Mouse (Mus musculus): ENCODE results near the gene Nxph4. TPM values are rescaled to one million over a fixed set of nuclear protein-coding genes. Genes with fewer than 3 reads are reported as not detected.

Nxph4 gene
- polyA plus RNA-seq, 1 experiment from 2014 or later: 6.1 TPM

GRCm38 (mm10) chr10:127499516-127499915 lies 34.8 kb downstream of the Nxph4 start:
- ATAC-seq (ENCODE audit: low read depth): no peak
- WGBS: 78% methylated on average over 5 of the region's 5 CpGs

GRCm38 (mm10) chr10:127496156-127496555 lies 38.2 kb downstream of the Nxph4 start:
- WGBS: 89% methylated on average over 3 of the region's 3 CpGs
- peaks cover 89% of the 10 kb centered on the region for H3K36me3 ChIP-seq (ENCODE audit: control insufficient read depth, insufficient read depth, low read length)

More at GRCm38 (mm10) chr10:127499516-127499915, 34.8 kb downstream of the Nxph4 start:
- Histone ChIP-seq H3K4me2 (ENCODE audit: low read depth, low read length) (no peak overlapping the region), H3K27ac (replicated peaks; ENCODE audit: low read depth, low read length) (no peak overlapping the region), H3K9ac (ENCODE audit: low read depth, low read length) (no peak overlapping the region), H3K27me3 (replicated peaks; ENCODE audit: control insufficient read depth, insufficient read depth, low read length) (no peaks in the 10 kb centered on the region), H3K4me3 (ENCODE audit: low read depth, low read length) (no peak overlapping the region), H3K4me1 (ENCODE audit: control insufficient read depth, insufficient read depth, low read length) (no peaks in the 10 kb centered on the region), H3K9me3 (ENCODE audit: control insufficient read depth, low read length) (no peaks in the 10 kb centered on the region), H3K36me3 (ENCODE audit: control insufficient read depth, insufficient read depth, low read length) (peaks cover 66% of the 10 kb centered on the region)
- no peak for DNase-seq (ENCODE audit: low spot score)

GRCm38 (mm10) chr10:127492118-127492517 lies 42.2 kb downstream of the Nxph4 start:
- Histone ChIP-seq H3K4me1 (ENCODE audit: control insufficient read depth, insufficient read depth, low read length) (no peaks in the 10 kb centered on the region), H3K27me3 (replicated peaks; ENCODE audit: control insufficient read depth, insufficient read depth, low read length) (no peaks in the 10 kb centered on the region), H3K36me3 (ENCODE audit: control insufficient read depth, insufficient read depth, low read length) (peaks cover 89% of the 10 kb centered on the region), H3K4me2 (ENCODE audit: low read depth, low read length) (no peak overlapping the region), H3K9ac (ENCODE audit: low read depth, low read length) (no peak overlapping the region), H3K4me3 (ENCODE audit: low read depth, low read length) (no peak overlapping the region), H3K9me3 (ENCODE audit: control insufficient read depth, low read length) (no peaks in the 10 kb centered on the region), H3K27ac (replicated peaks; ENCODE audit: low read depth, low read length) (no peak overlapping the region)
- DNase-seq (ENCODE audit: low spot score): no peak
- no peak for ATAC-seq (ENCODE audit: low read depth)
- 41% methylated on average over 3 of the region's 3 CpGs for WGBS

More at GRCm38 (mm10) chr10:127496156-127496555, 38.2 kb downstream of the Nxph4 start:
- H3K9me3 ChIP-seq (ENCODE audit: control insufficient read depth, low read length): no peaks in the 10 kb centered on the region
- no peak for ATAC-seq (ENCODE audit: low read depth)
- H3K27ac ChIP-seq (replicated peaks; ENCODE audit: low read depth, low read length): no peak overlapping the region
- H3K4me2 ChIP-seq (ENCODE audit: low read depth, low read length): no peak overlapping the region
- DNase-seq (ENCODE audit: low spot score): no peak
- no peaks in the 10 kb centered on the region for H3K4me1 ChIP-seq (ENCODE audit: control insufficient read depth, insufficient read depth, low read length)
- no peak overlapping the region for H3K4me3 ChIP-seq (ENCODE audit: low read depth, low read length)
- H3K9ac ChIP-seq (ENCODE audit: low read depth, low read length): no peak overlapping the region
- H3K27me3 ChIP-seq (replicated peaks; ENCODE audit: control insufficient read depth, insufficient read depth, low read length): no peaks in the 10 kb centered on the region

- no peaks in the 10 kb centered on the region for H3K27me3 ChIP-seq (replicated peaks; ENCODE audit: control insufficient read depth, insufficient read depth, low read length)
- H3K4me2 ChIP-seq (ENCODE audit: low read depth, low read length): no peak overlapping the region
- H3K36me3 ChIP-seq (ENCODE audit: control insufficient read depth, insufficient read depth, low read length): peaks cover 86% of the 10 kb centered on the region
- no peak overlapping the region for H3K4me3 ChIP-seq (ENCODE audit: low read depth, low read length)
- H3K9ac ChIP-seq (ENCODE audit: low read depth, low read length): no peak overlapping the region
- no peak overlapping the region for H3K27ac ChIP-seq (replicated peaks; ENCODE audit: low read depth, low read length)
- no peaks in the 10 kb centered on the region for H3K9me3 ChIP-seq (ENCODE audit: control insufficient read depth, low read length)
- WGBS: 69% methylated on average over 8 of the region's 8 CpGs
- no peaks in the 10 kb centered on the region for H3K4me1 ChIP-seq (ENCODE audit: control insufficient read depth, insufficient read depth, low read length)
- DNase-seq (ENCODE audit: low spot score) (no peak), ATAC-seq (ENCODE audit: low read depth) (no peak)
Measured at GRCm38 (mm10) chr10:127491128-127491512, 43.2 kb downstream of the Nxph4 start.

DNA sequence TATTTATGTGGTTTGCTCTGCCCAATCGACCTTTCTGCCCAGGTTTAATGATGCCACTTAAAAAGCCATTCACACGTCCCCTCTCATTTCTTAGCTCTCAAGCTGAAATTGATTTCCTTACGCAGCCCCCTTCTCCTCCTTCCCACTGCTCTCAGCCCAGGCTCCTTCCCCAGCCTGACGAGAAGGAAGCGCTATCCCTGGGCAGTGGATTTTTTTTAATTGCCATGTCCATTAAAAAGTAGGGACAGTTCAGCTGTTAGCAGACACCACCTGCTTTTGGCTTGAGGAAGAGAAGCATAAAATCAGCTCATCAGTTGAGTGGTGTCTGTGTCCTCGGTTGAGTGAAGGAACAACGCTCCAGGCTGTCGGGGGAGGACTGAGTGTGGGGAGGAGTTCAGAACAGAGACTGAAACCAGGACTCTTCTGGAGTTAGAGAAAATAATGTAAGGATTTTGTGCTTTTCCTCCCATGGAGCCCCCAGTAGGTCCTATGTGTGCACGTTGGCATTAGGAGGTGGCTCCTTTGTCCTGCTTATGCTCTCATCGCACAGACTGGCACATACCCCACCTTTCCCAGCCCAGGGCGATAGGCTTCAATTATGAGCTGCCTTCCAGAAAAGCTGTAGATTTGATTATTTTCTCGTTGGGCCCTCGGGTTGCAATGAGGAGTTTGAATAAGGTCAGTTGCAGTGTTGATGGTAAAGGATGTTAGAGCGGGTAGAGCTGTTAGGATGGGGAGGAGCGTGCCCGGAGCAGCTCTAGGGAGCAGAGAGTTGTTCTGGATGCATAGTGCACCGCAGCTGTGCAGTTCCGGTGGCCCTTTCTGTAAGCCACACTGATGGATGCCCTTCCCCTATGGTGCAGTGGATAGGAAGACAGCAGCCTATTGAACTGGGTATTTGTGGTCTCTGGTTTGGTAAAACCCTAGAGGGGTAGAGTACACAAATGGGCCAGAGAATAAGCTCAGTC lies 43.9 kb downstream of the Nxph4 start:
- no peak overlapping the region for H3K4me3 ChIP-seq (ENCODE audit: low read depth, low read length)
- DNase-seq (ENCODE audit: low spot score) (no peak), ATAC-seq (ENCODE audit: low read depth) (no peak)
- H3K36me3 ChIP-seq (ENCODE audit: control insufficient read depth, insufficient read depth, low read length): peaks cover 84% of the 10 kb centered on the region
- H3K9ac ChIP-seq (ENCODE audit: low read depth, low read length): no peak overlapping the region
- H3K27ac ChIP-seq (replicated peaks; ENCODE audit: low read depth, low read length): no peak overlapping the region
- no peaks in the 10 kb centered on the region for H3K27me3 ChIP-seq (replicated peaks; ENCODE audit: control insufficient read depth, insufficient read depth, low read length)
- H3K4me1 ChIP-seq (ENCODE audit: control insufficient read depth, insufficient read depth, low read length): no peaks in the 10 kb centered on the region
- 68% methylated on average over 18 of the region's 18 CpGs for WGBS
- H3K9me3 ChIP-seq (ENCODE audit: control insufficient read depth, low read length): no peaks in the 10 kb centered on the region
- no peak overlapping the region for H3K4me2 ChIP-seq (ENCODE audit: low read depth, low read length)

DNA sequence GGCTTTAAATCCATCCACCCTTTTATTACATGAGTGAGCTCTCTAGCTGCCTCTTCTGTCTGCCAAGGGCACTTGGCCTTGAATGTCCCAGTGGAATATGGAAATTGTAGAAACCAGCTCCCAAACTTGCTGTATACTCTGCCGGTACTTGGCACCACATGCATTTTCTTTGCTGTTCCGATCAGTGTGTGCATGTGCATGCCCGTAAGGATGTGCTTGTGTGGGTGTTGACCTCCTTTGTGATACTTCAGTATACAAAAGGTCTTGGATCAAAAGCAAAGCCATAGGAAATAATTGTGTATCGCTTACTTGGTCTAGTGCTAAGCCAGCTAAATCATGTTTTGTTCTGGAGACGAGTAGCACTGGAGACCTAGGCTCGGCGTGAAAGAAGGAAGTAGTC lies 45.5 kb downstream of the Nxph4 start:
- H3K9me3 ChIP-seq (ENCODE audit: control insufficient read depth, low read length): no peaks in the 10 kb centered on the region
- no peak overlapping the region for H3K9ac ChIP-seq (ENCODE audit: low read depth, low read length)
- 89% methylated on average over 7 of the region's 7 CpGs for WGBS
- H3K4me3 ChIP-seq (ENCODE audit: low read depth, low read length): no peak overlapping the region
- DNase-seq (ENCODE audit: low spot score): no peak
- H3K27ac ChIP-seq (replicated peaks; ENCODE audit: low read depth, low read length): no peak overlapping the region
- H3K36me3 ChIP-seq (ENCODE audit: control insufficient read depth, insufficient read depth, low read length): peaks cover 84% of the 10 kb centered on the region
- no peak overlapping the region for H3K4me2 ChIP-seq (ENCODE audit: low read depth, low read length)
- H3K4me1 ChIP-seq (ENCODE audit: control insufficient read depth, insufficient read depth, low read length): no peaks in the 10 kb centered on the region
- ATAC-seq (ENCODE audit: low read depth): no peak
- H3K27me3 ChIP-seq (replicated peaks; ENCODE audit: control insufficient read depth, insufficient read depth, low read length): no peaks in the 10 kb centered on the region

GRCm38 (mm10) chr10:127485235-127485634 lies 49.1 kb downstream of the Nxph4 start:
- 91% methylated on average over 10 of the region's 10 CpGs for WGBS
- H3K4me2 ChIP-seq (ENCODE audit: low read depth, low read length): no peak overlapping the region
- H3K27ac ChIP-seq (replicated peaks; ENCODE audit: low read depth, low read length): no peak overlapping the region
- H3K9ac ChIP-seq (ENCODE audit: low read depth, low read length): no peak overlapping the region
- ATAC-seq (ENCODE audit: low read depth): no peak
- no peak overlapping the region for H3K4me3 ChIP-seq (ENCODE audit: low read depth, low read length)
- H3K27me3 ChIP-seq (replicated peaks; ENCODE audit: control insufficient read depth, insufficient read depth, low read length): no peaks in the 10 kb centered on the region
- no peaks in the 10 kb centered on the region for H3K9me3 ChIP-seq (ENCODE audit: control insufficient read depth, low read length)
- peaks cover 61% of the 10 kb centered on the region for H3K36me3 ChIP-seq (ENCODE audit: control insufficient read depth, insufficient read depth, low read length)
- no peaks in the 10 kb centered on the region for H3K4me1 ChIP-seq (ENCODE audit: control insufficient read depth, insufficient read depth, low read length)
- DNase-seq (ENCODE audit: low spot score): no peak

- Histone ChIP-seq H3K27me3 (replicated peaks; ENCODE audit: control insufficient read depth, insufficient read depth, low read length) (no peaks in the 10 kb centered on the region), H3K4me2 (ENCODE audit: low read depth, low read length) (no peak overlapping the region), H3K9me3 (ENCODE audit: control insufficient read depth, low read length) (no peaks in the 10 kb centered on the region), H3K4me1 (ENCODE audit: control insufficient read depth, insufficient read depth, low read length) (no peaks in the 10 kb centered on the region), H3K27ac (replicated peaks; ENCODE audit: low read depth, low read length) (no peak overlapping the region), H3K36me3 (ENCODE audit: control insufficient read depth, insufficient read depth, low read length) (peaks cover 50% of the 10 kb centered on the region), H3K9ac (ENCODE audit: low read depth, low read length) (no peak overlapping the region), H3K4me3 (ENCODE audit: low read depth, low read length) (no peak overlapping the region)
- WGBS: 82% methylated on average over 19 of the region's 19 CpGs
- DNase-seq (ENCODE audit: low spot score) (peak; percentile 39), ATAC-seq (ENCODE audit: low read depth) (peak; percentile 57; the same call in 1 of the 2 replicates)
Measured at GRCm38 (mm10) chr10:127480833-127481813, 53.2 kb downstream of the Nxph4 start.
